9 mouse cellular contexts compared by ENCODE assay signal in the genomic region with DNA sequence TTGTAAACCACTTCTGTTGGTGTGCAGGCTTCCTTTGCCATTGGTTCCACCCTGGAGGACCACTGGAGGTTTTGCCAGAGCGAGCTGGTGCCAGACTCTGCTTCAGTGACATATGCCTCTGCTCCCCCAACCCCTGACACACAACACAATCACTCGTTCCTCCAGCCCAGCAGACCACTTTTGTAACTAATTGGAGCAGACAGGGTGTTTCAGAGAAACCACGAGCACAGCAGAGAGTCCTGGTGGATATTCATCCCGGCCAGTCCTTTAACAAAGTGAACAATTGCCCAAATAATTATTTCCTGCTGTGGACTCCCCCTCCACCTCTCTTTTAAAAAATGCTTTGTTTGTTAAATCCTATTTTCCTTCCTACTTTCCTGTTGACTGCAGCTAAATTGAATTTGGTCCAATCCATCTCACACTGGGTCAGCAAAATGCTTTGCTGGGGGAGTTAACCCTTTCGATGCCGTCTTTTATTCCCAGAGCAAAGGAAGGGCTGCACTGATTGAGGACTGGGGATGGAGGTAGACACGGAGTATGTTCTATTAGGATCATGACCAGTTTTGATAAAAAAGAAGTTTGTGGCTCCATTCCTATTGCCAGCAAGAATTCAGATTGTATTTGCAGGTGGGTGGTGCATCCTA.
DNase-seq lines count a peak whose midpoint lies in the region; ATAC-seq and TF ChIP-seq lines count a peak whose summit lies in the region.
"Had no signal": no experiment of that assay in that cellular context is flagged by ENCODE, and none has a peak within 500 bp of the region (broad histone marks: within the 10 kb centered on the region; RNA-seq: fewer than 3 reads in every experiment).

No protein-coding gene starts in this region.

- peak; percentile 37 for DNase-seq in kidney, postnatal 0 days (ENCODE audit: low spot score)
- DNase-seq in kidney, adult 8-10 months = no peak
- DNase-seq in embryonic facial prominence, embryonic 11.5 days (ENCODE audit: low spot score) = peak; percentile 80
- peak; percentile 60 for DNase-seq in hindbrain, embryonic 11.5 days (ENCODE audit: low spot score)
- DNase-seq in T-cell, adult 2 months (ENCODE audit: low spot score) = no peak
- DNase-seq: layer of hippocampus, adult 9-11 months had no signal

- no peak overlapping the region for H3K9ac ChIP-seq in kidney, postnatal 0 days (ENCODE audit: low read depth, low read length)
- no peak overlapping the region for H3K9ac ChIP-seq in embryonic facial prominence, embryonic 11.5 days (replicated peaks; ENCODE audit: low read length)
- no peak overlapping the region for H3K9ac ChIP-seq in hindbrain, embryonic 11.5 days (ENCODE audit: low read depth, low read length)
- no peak overlapping the region for H3K9ac ChIP-seq in midbrain, embryonic 13.5 days (replicated peaks)

- H3K27me3 ChIP-seq in kidney, postnatal 0 days (ENCODE audit: insufficient read depth, low read length) = no peaks in the 10 kb centered on the region
- no peaks in the 10 kb centered on the region for H3K27me3 ChIP-seq in embryonic facial prominence, embryonic 11.5 days (ENCODE audit: control insufficient read depth, insufficient read depth, low read length)
- peaks cover 4% of the 10 kb centered on the region; the same call in 1 of the 2 replicates for H3K27me3 ChIP-seq in hindbrain, embryonic 11.5 days (ENCODE audit: control insufficient read depth, insufficient read depth, low read length)
- H3K27me3 ChIP-seq in midbrain, embryonic 13.5 days = peaks cover 44% of the 10 kb centered on the region

- H3K27ac ChIP-seq in kidney, postnatal 0 days = no peak overlapping the region
- H3K27ac ChIP-seq in embryonic facial prominence, embryonic 11.5 days (replicated peaks; ENCODE audit: low read depth, low read length) = no peak overlapping the region; the same call in 1 of the 2 replicates
- no peak overlapping the region for H3K27ac ChIP-seq in hindbrain, embryonic 11.5 days (ENCODE audit: low read depth, low read length)
- H3K27ac ChIP-seq in midbrain, embryonic 13.5 days = no peak overlapping the region

- no peaks in the 10 kb centered on the region for H3K36me3 ChIP-seq in kidney, postnatal 0 days (ENCODE audit: insufficient read depth, low read length)
- H3K36me3 ChIP-seq in embryonic facial prominence, embryonic 11.5 days (replicated peaks; ENCODE audit: control insufficient read depth, insufficient read depth, low read depth, low read length) = no peaks in the 10 kb centered on the region
- no peaks in the 10 kb centered on the region for H3K36me3 ChIP-seq in hindbrain, embryonic 11.5 days (ENCODE audit: control insufficient read depth, insufficient read depth, low read length)
- no peaks in the 10 kb centered on the region for H3K36me3 ChIP-seq in midbrain, embryonic 13.5 days

- no peak for TF ChIP-seq CTCF in kidney, postnatal 0 days (IDR thresholded peaks at IDR 0.05; ENCODE audit: low read depth)

- no peak overlapping the region for H3K4me2 ChIP-seq in kidney, postnatal 0 days (ENCODE audit: low read length)
- H3K4me2 ChIP-seq in embryonic facial prominence, embryonic 11.5 days (ENCODE audit: low read depth, low read length) = no peak overlapping the region
- 0 out of 2 replicates have a peak overlapping the region, but pooled peaks have one; percentile 3 for H3K4me2 ChIP-seq in hindbrain, embryonic 11.5 days (replicated peaks; ENCODE audit: low read depth, low read length)
- H3K4me2 ChIP-seq in midbrain, embryonic 13.5 days (replicated peaks) = peak overlapping the region; percentile 13; the same call in 1 of the 2 replicates

- ATAC-seq in kidney, postnatal 0 days (replicated peaks; ENCODE audit: low FRiP score, low read depth) = no peak
- peak; percentile 75; the same call in 1 of the 2 replicates for ATAC-seq in embryonic facial prominence, embryonic 11.5 days (replicated peaks; ENCODE audit: insufficient number of reproducible peaks, low FRiP score, low TSS enrichment, low read depth)
- ATAC-seq in hindbrain, embryonic 11.5 days (ENCODE audit: low FRiP score) = peak; percentile 56; the same call in 1 of the 2 replicates
- peak; percentile 79 for ATAC-seq in midbrain, embryonic 13.5 days
- no peak for ATAC-seq in inflammation-experienced regulatory T-cells, adult 6 months
- ATAC-seq in frontal cortex, adult (ENCODE audit: low TSS enrichment) = no peak

- H3K9me3 ChIP-seq in kidney, postnatal 0 days (replicated peaks; ENCODE audit: low read length) = no peaks in the 10 kb centered on the region
- H3K9me3 ChIP-seq in embryonic facial prominence, embryonic 11.5 days (replicated peaks; ENCODE audit: control insufficient read depth, low read length) = no peaks in the 10 kb centered on the region
- H3K9me3 ChIP-seq in hindbrain, embryonic 11.5 days (ENCODE audit: control insufficient read depth, low read length) = no peaks in the 10 kb centered on the region; the same call in 1 of the 2 replicates
- no peaks in the 10 kb centered on the region for H3K9me3 ChIP-seq in midbrain, embryonic 13.5 days

- 44% methylated on average over 7 of the region's 7 CpGs for whole genome bisulfite sequencing in kidney, postnatal 0 days
- WGBS in embryonic facial prominence, embryonic 11.5 days = 8% methylated on average over 7 of the region's 7 CpGs
- WGBS in hindbrain, embryonic 11.5 days = 11% methylated on average over 7 of the region's 7 CpGs
- 3% methylated on average over 7 of the region's 7 CpGs for WGBS in midbrain, embryonic 13.5 days

- 0 out of 2 replicates have a peak, but pooled peaks cover 8% of the 10 kb centered on the region for H3K4me1 ChIP-seq in kidney, postnatal 0 days (replicated peaks; ENCODE audit: insufficient read depth, low read length)
- peaks cover 9% of the 10 kb centered on the region; the same call in 1 of the 2 replicates for H3K4me1 ChIP-seq in embryonic facial prominence, embryonic 11.5 days (ENCODE audit: control insufficient read depth, insufficient read depth, low read length)
- H3K4me1 ChIP-seq in hindbrain, embryonic 11.5 days (replicated peaks; ENCODE audit: control insufficient read depth, insufficient read depth, low read length) = peaks cover 9% of the 10 kb centered on the region
- H3K4me1 ChIP-seq in midbrain, embryonic 13.5 days (replicated peaks) = peaks cover 34% of the 10 kb centered on the region

- H3K4me3 ChIP-seq in kidney, postnatal 0 days (replicated peaks; ENCODE audit: low read depth, low read length) = no peak overlapping the region
- H3K4me3 ChIP-seq in embryonic facial prominence, embryonic 11.5 days (ENCODE audit: low read depth, low read length) = no peak overlapping the region
- H3K4me3 ChIP-seq in hindbrain, embryonic 11.5 days (ENCODE audit: low read depth, low read length) = no peak overlapping the region
- no peak overlapping the region for H3K4me3 ChIP-seq in midbrain, embryonic 13.5 days (replicated peaks)

Comparison
In these comparisons a context has a peak if more than half of its experiments do, and no peak if none do; other contexts are left out.
1. DNase-seq: peak in kidney, postnatal 0 days (single experiment), embryonic facial prominence, embryonic 11.5 days (single experiment) and hindbrain, embryonic 11.5 days (single experiment); none in kidney, adult 8-10 months (0 of 2) and T-cell, adult 2 months (single experiment).
2. ATAC-seq: peak in embryonic facial prominence, embryonic 11.5 days (single experiment), hindbrain, embryonic 11.5 days (single experiment) and midbrain, embryonic 13.5 days (single experiment); none in kidney, postnatal 0 days (single experiment), inflammation-experienced regulatory T-cells, adult 6 months (single experiment) and frontal cortex, adult (single experiment).
3. H3K4me2 ChIP-seq: peak in hindbrain, embryonic 11.5 days (single experiment) and midbrain, embryonic 13.5 days (single experiment); none in kidney, postnatal 0 days (single experiment) and embryonic facial prominence, embryonic 11.5 days (single experiment).